Comparison of ENCODE assay signal across 13 mouse cellular contexts in the genomic region with DNA sequence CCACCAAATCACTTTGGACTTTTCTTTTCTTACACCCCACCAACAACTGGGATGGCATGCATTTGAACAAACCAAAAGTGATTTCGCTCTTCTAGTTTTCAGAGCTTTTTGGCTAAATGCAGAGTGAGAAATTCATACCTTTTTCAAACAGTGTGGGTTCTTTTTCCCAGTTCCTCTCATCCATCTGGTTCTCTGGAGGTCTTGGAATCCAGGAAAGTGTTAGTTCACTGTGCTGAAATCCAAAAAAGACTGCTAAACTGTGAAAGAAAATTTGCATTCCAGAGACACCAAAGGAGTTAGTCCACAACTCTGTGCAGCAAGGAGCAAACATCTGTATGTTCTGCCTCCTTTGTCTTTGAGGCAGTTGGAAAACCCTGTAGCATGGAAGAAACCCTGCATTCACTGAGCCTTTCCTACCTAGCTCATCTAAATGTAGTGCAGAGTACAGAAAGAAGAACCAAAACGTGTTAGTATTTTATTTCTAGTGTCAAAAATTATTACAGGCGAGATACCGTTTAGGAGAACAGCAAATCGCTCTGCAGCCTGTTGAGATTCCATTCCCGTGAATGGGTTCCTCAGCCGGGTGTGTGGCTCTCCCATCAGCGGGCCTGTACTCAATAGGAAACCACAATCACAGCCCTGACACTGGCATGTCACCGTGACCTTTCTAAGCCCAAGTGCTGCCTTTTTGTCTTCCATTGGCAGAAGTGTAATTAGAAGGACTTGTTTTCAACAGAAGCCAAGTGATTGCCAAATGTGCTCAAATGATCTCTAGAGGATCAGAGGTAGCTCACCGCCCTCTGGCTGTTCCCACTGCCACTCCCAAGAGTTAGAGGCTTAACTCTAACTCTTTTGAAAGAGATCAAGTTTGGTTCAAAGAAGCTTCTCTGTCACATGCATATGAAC.
DNase-seq lines count a peak whose midpoint lies in the region; ATAC-seq lines count a peak whose summit lies in the region.
"Had no signal": no experiment of that assay in that cellular context is flagged by ENCODE, and none has a peak within 500 bp of the region (broad histone marks: within the 10 kb centered on the region; RNA-seq: fewer than 3 reads in every experiment).

No protein-coding gene starts in this region.

- no peak for ATAC-seq in intestine, embryonic 14.5 days (replicated peaks; ENCODE audit: low FRiP score, low TSS enrichment, low read depth)
- ATAC-seq in intestine, embryonic 16.5 days, result no peak
- ATAC-seq: inflammation-experienced regulatory T-cells, adult 6 months had no signal

- no peaks in the 10 kb centered on the region for H3K9me3 ChIP-seq in intestine, embryonic 14.5 days (ENCODE audit: control insufficient read depth, low read length)
- H3K9me3 ChIP-seq in intestine, embryonic 16.5 days (ENCODE audit: control insufficient read depth, low read length), result no peaks in the 10 kb centered on the region
- H3K9me3 ChIP-seq: forebrain, embryonic 10.5 days had no signal

- no peak overlapping the region for H3K27ac ChIP-seq in intestine, embryonic 14.5 days (ENCODE audit: low read depth)
- no peak overlapping the region for H3K27ac ChIP-seq in intestine, embryonic 16.5 days (ENCODE audit: low read length)
- H3K27ac ChIP-seq: forebrain, embryonic 10.5 days; liver, embryonic 14.5 days had no signal

- H3K4me2 ChIP-seq in intestine, embryonic 14.5 days (ENCODE audit: low read length), result no peak overlapping the region
- no peak overlapping the region for H3K4me2 ChIP-seq in intestine, embryonic 16.5 days (ENCODE audit: low read depth, low read length)

- H3K36me3 ChIP-seq in intestine, embryonic 14.5 days (ENCODE audit: control insufficient read depth, insufficient read depth, low read length), result no peaks in the 10 kb centered on the region
- H3K36me3 ChIP-seq in intestine, embryonic 16.5 days (ENCODE audit: control insufficient read depth, insufficient read depth, low read length), result no peaks in the 10 kb centered on the region
- H3K36me3 ChIP-seq: forebrain, embryonic 10.5 days had no signal

- H3K4me3 ChIP-seq in intestine, embryonic 14.5 days (ENCODE audit: low read depth, low read length), result no peak overlapping the region
- H3K4me3 ChIP-seq in intestine, embryonic 16.5 days (ENCODE audit: low read length), result no peak overlapping the region
- H3K4me3 ChIP-seq: forebrain, embryonic 10.5 days had no signal

- no peaks in the 10 kb centered on the region for H3K4me1 ChIP-seq in intestine, embryonic 14.5 days (replicated peaks; ENCODE audit: control insufficient read depth, insufficient read depth, low read length)
- H3K4me1 ChIP-seq in intestine, embryonic 16.5 days (ENCODE audit: control insufficient read depth, insufficient read depth, low read length), result no peaks in the 10 kb centered on the region

- DNase-seq in adrenal gland, postnatal 10 days, result peak; percentile 40
- DNase-seq in adrenal gland, adult 18-20 months (ENCODE audit: low spot score in 2 of 2), result no peak
- peak; percentile 31 for DNase-seq in intestine, embryonic 14.5 days (ENCODE audit: low spot score)
- peak; percentile 26 to 56 for DNase-seq in adrenal gland, postnatal 36 days
- DNase-seq in lung, postnatal 25 days (ENCODE audit: low spot score), result peak; percentile 31
- DNase-seq in kidney, postnatal 10 days, result no peak
- DNase-seq in kidney, postnatal 25 days, result no peak
- DNase-seq: cerebellum, postnatal 10 days; layer of hippocampus, adult 9-11 months had no signal

- 78% methylated on average over 10 of the region's 10 CpGs for WGBS in intestine, embryonic 14.5 days
- WGBS in intestine, embryonic 16.5 days, result 79% methylated on average over 10 of the region's 10 CpGs

- no peaks in the 10 kb centered on the region for H3K27me3 ChIP-seq in intestine, embryonic 14.5 days (replicated peaks; ENCODE audit: control insufficient read depth, insufficient read depth, low read length)
- no peaks in the 10 kb centered on the region for H3K27me3 ChIP-seq in intestine, embryonic 16.5 days (replicated peaks; ENCODE audit: control insufficient read depth, insufficient read depth, low read length)

- no peak overlapping the region for H3K9ac ChIP-seq in intestine, embryonic 14.5 days (ENCODE audit: low read length)
- no peak overlapping the region for H3K9ac ChIP-seq in intestine, embryonic 16.5 days (ENCODE audit: low read depth, low read length)
- H3K9ac ChIP-seq: liver, embryonic 14.5 days had no signal

Comparison
In these comparisons a context has a peak if more than half of its experiments do, and no peak if none do; other contexts are left out.
1. DNase-seq: peak in adrenal gland, postnatal 10 days (single experiment), intestine, embryonic 14.5 days (single experiment), adrenal gland, postnatal 36 days (2 of 2) and lung, postnatal 25 days (single experiment); none in adrenal gland, adult 18-20 months (0 of 2), kidney, postnatal 10 days (single experiment) and kidney, postnatal 25 days (0 of 2).